In the genomic region with DNA sequence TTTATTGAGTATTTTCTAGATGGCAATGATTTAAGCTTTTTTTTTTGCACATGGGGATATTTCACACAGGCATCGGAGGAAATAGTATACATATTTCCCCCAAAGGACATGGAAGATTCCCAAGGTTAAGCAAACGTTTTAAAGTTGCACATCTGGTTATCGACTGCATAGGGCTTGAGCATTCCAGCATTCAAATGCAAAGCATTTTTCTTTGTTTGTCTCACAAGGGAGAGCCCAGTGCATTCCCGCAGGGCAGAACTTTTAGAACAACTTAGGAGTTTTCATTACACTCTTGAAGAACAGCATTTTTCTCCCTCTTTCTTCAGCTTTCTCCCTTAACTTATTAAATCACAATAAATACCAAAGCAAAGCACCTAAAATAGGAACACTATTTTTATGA, we compare ENCODE assay signal across 25 mouse cellular contexts.
"Had no signal": no experiment of that assay in that cellular context is flagged by ENCODE, and none has a peak within 500 bp of the region (broad histone marks: within the 10 kb centered on the region; RNA-seq: fewer than 3 reads in every experiment).

No protein-coding gene starts in this region.

- DNase-seq: kidney, postnatal 10 days; kidney, postnatal 36 days; layer of hippocampus, postnatal 36 days; liver; lung, adult 18-20 months; lung, postnatal 10 days; lung, postnatal 36 days; right cerebral cortex, adult 18-20 months; right cerebral cortex, postnatal 14 days; right cerebral cortex, postnatal 4 days; thymus, adult 2 months; thymus, postnatal 14 days; thymus, postnatal 4 days had no signal

- H3K4me1 ChIP-seq: kidney, embryonic 15.5 days; liver, embryonic 12.5 days; liver, embryonic 15.5 days; lung, embryonic 15.5 days; megakaryocyte, embryonic 14.5 days; neural tube, embryonic 12.5 days had no signal

- H3K36me3 ChIP-seq: kidney, embryonic 15.5 days; limb, embryonic 12.5 days; liver, embryonic 12.5 days; liver, embryonic 15.5 days; lung, embryonic 15.5 days; midbrain, embryonic 10.5 days; midbrain, embryonic 13.5 days; neural tube, embryonic 12.5 days; neural tube, embryonic 15.5 days had no signal

- H3K27ac ChIP-seq: kidney, embryonic 15.5 days; left cerebral cortex, adult 2 months; limb, embryonic 12.5 days; liver, embryonic 12.5 days; liver, embryonic 15.5 days; lung, embryonic 15.5 days; midbrain, embryonic 10.5 days; midbrain, embryonic 13.5 days; neural tube, embryonic 12.5 days; neural tube, embryonic 15.5 days; stomach, postnatal 0 days had no signal

- H3K9me3 ChIP-seq: kidney, embryonic 15.5 days; limb, embryonic 12.5 days; liver, embryonic 12.5 days; liver, embryonic 15.5 days; lung, embryonic 15.5 days; megakaryocyte, embryonic 14.5 days; midbrain, embryonic 10.5 days; midbrain, embryonic 13.5 days; neural tube, embryonic 12.5 days; neural tube, embryonic 15.5 days had no signal

- H3K4me3 ChIP-seq: kidney, embryonic 15.5 days; left cerebral cortex, adult 2 months; limb, embryonic 12.5 days; liver, embryonic 12.5 days; liver, embryonic 15.5 days; lung, embryonic 15.5 days; megakaryocyte, embryonic 14.5 days; midbrain, embryonic 10.5 days; midbrain, embryonic 13.5 days; neural tube, embryonic 12.5 days; neural tube, embryonic 15.5 days had no signal

- H3K9ac ChIP-seq: kidney, embryonic 15.5 days; limb, embryonic 12.5 days; liver, embryonic 12.5 days; liver, embryonic 15.5 days; lung, embryonic 15.5 days; midbrain, embryonic 13.5 days; neural tube, embryonic 12.5 days; neural tube, embryonic 15.5 days had no signal
